Mouse (Mus musculus) activated CD4-positive, CD25-positive, alpha-beta regulatory T cell, adult 4 months (primary cell): Measurements from ENCODE around the gene Spock3. TPM values are rescaled to one million over a fixed set of nuclear protein-coding genes. Genes with fewer than 3 reads are reported as not detected.
"Not testable (repeated sequence)": the region's sequence is repeated elsewhere in the genome, so short reads cannot be mapped to it uniquely, and the experiment has no call there.

Experiments
- ATAC-seq: one replicate; pipeline ENCODE4 v1.8.0; 2017
- polyA plus RNA-seq, 2 experiments: library from polyadenylated mRNA; unstranded; fragments of 100-300 nt; shearing (Covaris generic); gene quantifications; one replicate each; pipeline ENCODE4 v1.2.1; 2017

Spock3 gene
- under 1 TPM in 1 of 2 experiments, not detected in 1; 0.12 TPM for polyA plus RNA-seq

DNA sequence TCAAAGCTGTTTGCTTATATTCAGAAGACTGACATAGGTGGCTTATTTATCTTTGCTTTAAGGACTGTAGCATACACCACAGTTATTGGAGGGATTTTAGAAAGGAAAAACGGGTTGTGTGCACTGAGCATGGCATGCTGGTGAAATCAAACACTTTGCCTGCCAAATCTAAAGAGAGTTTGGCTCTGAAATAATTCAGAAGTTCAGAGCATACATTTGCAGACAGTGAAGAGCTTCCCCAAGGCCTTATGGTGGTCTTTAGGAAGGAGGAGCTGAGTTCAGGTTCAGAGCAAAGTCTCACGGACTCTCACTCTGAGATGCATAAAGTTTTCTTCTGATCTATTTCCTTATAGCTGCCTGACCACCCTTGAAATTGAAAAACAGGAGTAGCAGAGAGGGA lies at the start of gene Spock3:
TSS of gene Spock3 (plus strand) at position 301 of the 400 bp plus-strand sequence.
- ATAC-seq: no peak

DNA sequence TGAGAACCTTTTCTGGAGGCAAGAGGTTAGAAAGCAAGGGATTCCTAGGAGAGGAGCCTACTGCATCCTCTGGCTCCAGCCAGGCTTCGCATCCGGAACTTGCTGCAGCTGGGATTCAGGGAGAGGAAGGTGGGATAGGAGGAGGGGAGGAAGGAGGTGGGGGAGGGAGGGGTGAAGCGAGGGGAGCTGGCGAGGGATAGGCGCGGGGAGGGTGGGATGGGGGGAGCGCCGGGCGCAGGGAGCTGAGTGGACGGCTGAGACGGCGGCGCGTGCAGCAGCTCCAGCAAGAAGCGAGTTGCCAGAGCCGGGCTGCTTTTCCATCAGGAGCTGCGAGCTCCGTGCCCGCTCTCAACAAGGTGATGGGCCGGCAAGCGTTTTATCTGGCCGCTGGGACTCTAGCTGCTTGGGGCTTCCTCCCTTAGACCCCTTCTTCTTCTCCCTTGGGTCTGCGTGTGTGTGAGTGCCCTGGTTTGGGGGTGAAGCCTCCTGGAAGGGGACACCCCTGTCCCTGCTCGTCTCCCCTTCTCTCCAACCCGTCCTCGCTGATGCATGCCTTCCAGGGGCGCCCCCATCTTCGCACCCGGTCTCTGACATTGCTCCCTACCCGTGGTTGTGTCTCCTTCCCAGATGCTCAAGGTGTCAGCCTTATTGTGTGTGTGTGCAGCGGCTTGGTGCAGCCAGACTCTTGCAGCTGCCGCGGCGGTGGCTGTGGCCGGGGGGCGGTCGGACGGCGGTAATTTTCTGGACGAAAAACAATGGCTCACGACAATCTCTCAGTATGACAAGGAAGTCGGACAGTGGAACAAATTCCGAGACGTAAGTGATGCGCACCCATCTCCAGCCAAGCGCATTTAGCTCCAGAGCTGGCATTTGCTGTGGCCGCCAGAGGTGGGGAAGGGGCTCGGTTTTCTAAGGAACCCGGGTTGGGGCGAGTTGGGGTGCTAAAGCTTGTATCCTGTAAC lies 645 bp downstream of the Spock3 start:
- ATAC-seq: no peak

DNA sequence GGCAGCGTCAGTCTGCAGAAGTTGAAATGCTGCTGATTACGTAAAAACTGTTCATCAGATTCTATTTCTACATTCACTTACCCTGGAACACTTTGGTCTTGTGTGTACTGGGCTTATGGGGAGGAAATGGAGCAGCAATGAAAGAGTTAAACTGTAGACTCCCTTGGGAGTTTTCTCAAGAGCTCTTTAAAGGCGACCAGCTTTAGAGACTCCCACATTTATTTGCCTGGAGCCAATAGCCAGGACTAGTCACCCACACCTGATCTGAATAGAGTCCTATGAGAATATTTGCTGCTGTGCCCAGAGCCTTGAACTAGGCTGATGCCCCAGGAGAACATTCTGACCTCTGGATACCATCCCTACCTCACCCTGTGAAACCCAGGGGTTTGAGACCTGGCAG lies 1.7 kb downstream of the Spock3 start:
- no peak for ATAC-seq

DNA sequence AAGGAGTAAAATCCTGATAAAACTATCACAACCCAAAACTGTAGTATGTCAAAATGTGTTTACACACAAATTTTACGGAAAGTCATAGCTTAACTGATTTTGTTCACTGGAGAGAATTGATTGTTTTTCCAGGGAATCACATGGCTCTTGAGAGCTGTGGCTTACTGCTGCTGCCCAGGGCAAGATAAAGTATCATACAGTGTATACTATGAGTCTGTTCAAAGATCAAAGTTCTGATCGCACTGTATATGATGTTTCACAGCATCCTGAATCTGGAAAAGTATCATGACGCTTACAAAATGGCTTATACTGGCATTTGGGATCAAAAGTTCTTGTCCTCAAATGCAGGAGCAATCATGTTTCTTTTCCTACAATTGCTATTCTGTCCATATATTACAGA lies 11.8 kb downstream of the Spock3 start:
- no peak for ATAC-seq

DNA sequence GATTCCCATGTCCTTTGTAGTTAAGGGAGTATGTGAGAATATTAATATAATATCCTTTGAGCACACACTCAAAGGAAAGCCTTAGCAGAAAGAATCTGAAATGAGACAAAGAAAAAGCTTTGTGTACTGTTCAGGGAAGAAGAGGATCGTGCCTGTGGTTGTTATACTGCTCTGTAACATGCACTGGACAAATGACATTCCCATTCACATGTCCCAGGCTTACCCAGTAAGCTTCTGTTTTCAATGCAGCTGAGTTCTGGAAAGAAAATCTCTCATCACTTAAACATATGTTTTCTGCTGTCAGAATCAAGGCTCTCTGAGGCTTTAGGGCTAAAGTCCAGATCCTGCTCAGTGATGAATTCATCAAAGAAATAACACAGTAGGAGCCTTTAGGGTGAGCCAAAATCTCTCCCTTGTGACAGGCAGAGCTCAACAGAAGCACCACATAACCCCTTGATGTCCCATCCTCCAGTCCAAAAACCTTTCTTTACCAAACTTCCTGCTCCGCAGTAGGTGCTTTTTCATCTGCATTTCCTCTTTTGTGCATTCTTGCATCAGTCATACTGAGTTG lies 19.1 kb downstream of the Spock3 start:
- no peak for ATAC-seq

DNA sequence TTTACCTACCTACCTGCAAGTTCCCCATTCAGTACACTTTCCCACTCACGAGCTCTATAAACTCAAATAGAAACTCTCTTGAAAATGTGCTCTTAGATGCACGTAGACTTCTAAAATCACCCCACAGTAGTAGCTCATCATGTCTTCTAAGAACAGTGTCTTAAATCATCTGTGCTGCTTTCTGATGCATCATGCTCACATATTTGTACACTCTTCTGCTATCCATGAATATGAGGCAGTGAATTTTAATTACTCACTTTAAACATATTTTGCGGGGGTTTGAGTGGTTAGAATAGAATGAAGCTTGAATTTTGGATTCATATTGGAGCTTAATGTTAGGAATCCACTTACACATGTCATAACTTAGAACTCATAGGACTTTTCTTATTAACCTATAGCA lies 138.2 kb downstream of the Spock3 start:
- ATAC-seq: no peak

DNA sequence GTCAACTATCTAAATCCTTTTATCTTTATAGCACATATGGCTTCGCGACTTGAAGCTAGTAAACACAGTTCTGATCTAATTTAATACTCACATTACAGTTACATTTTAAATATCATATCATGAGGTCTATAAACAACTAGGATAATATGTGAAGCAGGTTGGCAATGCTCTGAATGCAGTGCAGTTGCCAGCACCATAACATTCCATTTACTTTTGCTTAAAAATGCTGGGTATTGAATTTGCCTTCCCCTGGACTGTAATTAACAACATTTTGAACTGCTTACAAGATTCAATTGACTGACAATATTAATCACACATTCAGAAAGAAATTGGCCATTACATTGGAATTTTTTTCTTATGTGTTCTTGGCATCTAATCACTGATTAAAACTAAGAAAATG lies 147.4 kb downstream of the Spock3 start:
- ATAC-seq: no peak

DNA sequence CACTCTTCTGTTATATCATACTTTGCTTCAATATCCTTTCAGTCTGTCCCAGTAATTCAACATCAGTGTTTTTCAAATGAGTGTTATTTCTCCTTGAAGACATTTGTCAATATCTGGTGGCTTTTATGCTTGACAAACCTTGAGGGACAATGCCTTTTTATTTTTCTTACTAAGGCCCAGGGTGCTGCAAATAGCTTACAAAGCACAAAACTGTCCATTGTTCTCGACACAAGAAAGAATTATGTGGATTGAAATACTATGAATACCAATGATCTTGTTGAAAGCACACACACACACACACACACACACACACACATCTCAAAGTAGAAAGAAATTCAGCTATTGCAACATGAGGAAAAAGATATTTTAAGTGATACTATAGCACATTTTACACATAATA lies 159.0 kb downstream of the Spock3 start:
- no peak for ATAC-seq

DNA sequence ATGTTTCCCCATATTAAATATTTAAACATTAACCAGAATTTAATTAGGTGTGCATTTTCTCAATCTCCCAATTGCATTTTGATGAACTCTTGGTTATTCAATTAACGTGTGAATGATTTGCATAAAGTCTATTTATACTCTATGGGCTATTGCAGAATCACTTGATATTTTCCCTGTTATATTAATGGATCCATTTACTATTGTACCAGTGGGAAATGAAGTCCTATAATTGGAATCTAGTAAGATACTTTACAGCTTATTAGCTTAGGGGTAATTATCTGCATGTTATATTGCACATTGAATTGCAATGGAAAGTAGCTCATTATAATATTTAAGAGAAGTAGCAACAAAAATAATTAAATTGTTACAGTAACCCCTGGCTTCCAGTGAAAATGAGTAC lies 162.1 kb downstream of the Spock3 start:
- no peak for ATAC-seq

DNA sequence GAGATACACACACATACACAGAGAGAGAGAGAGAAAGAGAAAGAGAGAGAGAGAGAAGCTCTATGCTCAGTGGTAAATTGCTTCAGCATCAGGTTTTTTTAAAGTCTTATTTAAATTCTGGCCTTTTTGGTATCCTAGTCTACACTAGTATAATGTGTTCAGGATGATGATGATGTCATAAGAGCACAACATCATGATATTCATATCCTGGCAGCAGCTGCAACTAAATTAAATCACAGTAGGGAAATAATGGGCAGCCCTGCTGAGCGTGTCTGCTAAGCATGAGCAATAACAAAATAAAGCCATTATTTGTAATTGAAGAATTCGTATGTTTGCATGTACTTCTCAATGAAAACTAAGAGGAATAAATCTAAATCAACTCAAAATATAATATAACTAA lies 169.7 kb downstream of the Spock3 start:
- no peak for ATAC-seq

DNA sequence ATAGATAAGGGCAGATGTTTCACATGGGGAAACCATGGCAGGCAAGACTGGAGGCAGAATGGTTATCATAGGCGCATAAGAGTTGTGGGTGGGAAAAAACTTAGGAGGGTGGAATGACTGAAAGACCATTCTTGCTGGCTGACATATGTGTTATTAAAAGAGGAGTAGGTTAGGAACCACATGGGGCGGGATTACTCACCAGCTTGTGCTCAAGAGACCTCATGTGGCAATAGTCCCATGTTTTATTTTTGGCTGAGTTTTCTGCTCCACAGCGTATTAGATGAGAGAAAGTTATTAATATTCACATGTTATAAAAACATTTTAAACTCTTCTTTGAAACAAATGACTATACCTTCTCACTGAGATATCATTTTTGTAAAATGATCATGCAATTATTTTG lies 184.6 kb downstream of the Spock3 start:
- ATAC-seq: no peak

DNA sequence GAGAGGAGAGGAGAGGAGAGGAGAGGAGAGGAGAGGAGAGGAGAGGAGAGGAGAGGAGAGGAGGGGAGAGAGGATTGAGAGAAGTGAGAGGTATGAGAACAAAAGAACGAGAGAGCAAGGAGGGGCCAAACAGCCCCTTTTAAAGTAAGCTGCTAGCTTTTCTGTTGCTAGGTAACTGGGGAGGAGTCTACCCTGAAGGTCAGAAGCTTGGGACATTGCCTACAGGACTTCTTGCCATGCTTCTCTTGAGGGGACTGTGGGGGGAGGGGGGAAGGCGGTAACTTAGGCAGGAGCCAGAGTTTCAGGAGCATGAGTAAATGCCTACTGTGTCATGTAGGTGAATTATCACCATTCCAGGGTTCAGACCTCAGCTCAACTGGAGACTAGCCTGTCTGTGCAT lies 213.1 kb downstream of the Spock3 start:
- not testable (repeated sequence) for ATAC-seq

DNA sequence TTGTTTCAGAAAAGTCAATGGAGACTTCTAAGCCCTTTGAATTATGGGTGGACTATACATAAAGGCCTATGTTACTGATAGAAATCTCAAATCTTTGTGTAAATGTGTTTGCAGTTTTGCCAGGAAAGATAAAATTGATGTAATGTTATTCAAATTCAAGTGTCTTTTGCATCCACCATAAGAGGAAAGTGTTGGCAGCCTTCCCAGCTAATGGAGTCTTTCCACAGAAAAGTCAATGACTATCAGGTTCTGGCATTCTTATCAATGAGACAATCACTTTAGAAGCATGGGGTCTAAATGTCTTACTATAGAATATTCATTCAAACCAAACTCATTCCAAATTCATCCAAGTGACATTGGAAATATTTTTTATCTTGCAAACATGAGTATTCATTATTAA lies 214.5 kb downstream of the Spock3 start:
- ATAC-seq: no peak

DNA sequence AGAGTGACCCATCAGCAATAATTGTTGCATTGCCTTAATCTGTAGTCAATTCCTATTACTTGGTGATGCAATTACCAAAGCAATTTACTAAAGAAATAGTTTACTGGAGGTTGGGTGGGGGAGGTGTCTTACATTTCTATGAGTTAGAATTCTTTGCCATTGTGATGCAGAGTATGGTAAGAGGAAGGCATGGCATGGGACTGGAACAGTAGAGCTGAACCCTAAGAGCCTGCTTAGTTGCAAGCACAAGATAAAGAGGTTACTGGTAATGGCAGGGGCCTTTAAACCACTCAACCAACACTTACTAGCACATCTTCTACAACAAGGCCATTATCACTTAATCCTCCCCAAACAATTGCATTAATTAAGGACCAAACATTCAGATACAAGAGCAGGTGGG lies 219.1 kb downstream of the Spock3 start:
- no peak for ATAC-seq

DNA sequence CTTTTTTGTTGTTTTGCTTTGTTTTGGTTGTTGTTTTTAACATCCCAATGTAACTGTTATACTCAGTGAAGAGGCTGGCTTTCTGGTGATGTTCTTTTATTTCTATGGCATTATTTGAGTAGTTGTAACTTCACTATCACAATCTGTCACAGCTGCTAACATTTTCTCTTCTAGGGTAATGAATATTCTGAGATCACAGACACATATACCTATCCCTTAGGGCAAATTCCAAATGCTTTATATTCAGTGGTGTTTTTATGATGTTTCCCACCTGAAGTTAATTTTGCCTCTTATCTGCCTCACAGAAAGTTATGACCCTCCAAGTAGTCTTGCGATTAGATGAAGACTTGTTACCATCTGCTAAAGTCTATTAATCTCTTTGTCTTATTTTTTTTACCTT lies 230.5 kb downstream of the Spock3 start:
- no peak for ATAC-seq

DNA sequence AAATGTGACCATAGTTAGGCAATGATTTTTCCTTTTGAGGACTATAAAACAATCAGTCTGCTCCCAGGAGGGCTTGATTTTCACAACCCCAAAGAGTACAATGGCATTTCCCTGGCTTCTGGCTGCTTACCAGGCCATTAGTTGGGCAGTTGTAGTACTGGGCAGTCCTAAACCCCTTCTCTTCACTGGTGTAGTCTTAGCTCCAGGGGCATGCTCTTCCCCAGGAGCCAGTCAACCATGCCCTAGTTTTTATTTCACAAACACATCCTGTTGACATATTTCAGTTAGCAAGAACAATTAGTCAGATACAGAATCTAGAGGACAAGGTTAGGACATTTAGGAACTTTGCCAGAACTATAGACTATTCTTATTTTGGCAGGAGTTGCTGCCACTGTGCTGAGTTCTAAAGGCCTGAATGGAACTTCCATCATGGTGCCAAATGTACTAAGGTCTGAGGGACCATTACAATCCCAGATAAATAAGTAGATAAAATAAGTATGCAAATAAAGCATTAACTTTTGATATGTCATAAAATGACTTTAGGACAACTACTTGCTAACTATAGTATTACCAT lies 308.1 kb downstream of the Spock3 start:
- no peak for ATAC-seq

DNA sequence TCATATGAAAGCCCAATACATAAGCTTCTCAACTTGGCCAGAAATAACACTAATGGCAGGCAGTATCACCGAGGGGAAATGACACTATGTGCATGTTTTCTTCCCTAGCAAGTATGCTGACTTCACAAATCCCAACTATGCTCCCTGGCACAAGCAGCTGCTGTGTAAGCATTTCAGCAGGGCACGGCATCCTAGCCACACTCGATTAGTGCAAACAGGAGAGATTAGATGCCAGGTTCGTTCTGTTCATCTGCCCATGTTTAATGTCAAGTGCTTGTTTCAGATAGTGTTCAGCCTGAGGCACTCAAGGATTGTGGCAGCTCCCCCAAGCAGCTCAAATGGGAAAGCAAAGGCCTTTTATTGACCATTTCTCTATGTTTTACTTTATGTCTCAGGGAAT lies 311.7 kb downstream of the Spock3 start:
- ATAC-seq: no peak

DNA sequence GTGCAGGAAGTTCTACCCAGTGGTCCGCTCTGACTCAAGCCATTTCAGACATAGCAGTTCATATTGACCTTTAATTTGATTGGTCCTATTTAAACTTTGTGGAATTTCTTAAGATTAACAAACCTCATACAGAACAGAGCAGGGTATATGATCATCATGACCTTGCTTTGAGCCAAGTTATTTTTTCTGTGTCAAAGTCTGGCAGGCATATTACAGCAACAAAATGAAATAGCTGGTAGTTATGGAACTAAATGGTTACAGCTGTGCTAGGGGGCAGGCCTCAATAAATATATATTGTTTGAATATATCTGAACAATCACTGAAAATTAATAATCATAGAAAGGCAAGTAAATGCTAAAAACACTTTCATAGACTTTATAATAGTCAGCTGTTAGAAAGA lies 384.6 kb downstream of the Spock3 start:
- ATAC-seq: no peak

DNA sequence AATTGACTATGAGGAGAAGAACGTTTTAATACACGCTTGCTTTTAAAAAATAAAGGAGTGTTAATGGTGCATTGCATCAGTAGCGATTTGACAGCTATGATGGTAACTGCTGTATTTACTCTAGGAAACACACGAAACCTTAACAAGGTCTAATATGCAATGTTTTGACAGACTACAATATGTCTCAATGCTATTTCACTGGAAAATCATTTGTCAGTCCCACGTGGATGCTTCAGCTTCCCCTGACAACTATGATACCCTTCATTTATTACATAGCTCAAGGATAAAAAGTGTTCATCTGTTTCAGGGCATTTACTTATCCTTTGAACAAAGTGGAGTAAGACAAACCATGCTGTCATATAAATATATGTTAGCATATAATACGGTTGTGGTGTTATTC lies 417.8 kb downstream of the Spock3 start:
- no peak for ATAC-seq

DNA sequence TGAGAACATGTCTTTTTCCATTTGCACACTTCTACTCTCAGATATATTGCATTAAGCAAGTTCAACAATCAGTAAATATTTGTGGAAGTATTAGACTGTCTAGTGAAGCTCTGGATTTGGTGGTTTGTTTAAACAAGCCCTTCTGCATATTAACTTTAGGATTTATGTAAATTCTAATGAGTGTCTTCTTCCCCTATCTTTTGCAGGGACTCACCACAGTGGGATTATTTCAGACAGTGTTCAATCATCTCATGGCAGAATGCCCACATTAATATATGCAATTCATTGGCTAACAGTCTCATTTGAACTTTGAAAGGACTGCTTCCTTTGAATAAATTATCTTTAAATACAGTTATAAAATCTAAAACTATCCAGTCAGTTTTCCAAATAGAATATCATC lies 446.9 kb downstream of the Spock3 start:
- no peak for ATAC-seq
